Mouse (Mus musculus): ENCODE data around the gene Clic1. TPM values are rescaled to one million over a fixed set of nuclear protein-coding genes. Genes with fewer than 3 reads are reported as not detected.

Gene Clic1
- polyA plus RNA-seq, 1 experiment from 2014 or later = 89.7 TPM

DNA sequence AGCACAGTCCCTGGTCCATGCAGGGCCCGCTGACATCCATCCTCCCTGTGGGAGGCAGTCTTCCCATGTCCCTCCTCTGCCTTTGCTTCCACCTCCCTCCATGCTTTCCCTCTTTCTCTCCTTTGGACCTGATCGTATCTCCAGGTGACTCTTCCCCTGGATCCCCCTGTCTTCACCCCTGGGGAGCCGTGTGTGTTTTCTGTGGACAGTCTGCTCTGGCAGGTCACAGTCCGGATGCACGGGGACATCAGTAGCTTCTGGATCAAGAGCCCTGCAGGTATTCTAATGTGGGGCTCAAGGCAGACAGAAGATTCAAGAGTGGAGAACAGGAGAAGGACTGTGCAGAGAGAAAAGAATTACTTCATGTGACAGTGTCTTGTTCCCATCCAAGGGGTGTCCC is 26.5 kb upstream of the Clic1 start:
- H3K9ac ChIP-seq (ENCODE audit: low read length) = no peak overlapping the region
- ATAC-seq (ENCODE audit: insufficient read depth, low FRiP score, low TSS enrichment) (no peak), DNase-seq (ENCODE audit: low spot score) (no peak)
- no peak overlapping the region for H3K4me3 ChIP-seq (ENCODE audit: low read depth, low read length)
- no peaks in the 10 kb centered on the region for H3K9me3 ChIP-seq (ENCODE audit: control insufficient read depth, low read length)
- no peaks in the 10 kb centered on the region for H3K27me3 ChIP-seq (ENCODE audit: control insufficient read depth, insufficient read depth, low read length)
- H3K4me2 ChIP-seq (ENCODE audit: low read depth) = no peak overlapping the region
- no peak overlapping the region for H3K27ac ChIP-seq (ENCODE audit: low read depth, low read length)
- no peaks in the 10 kb centered on the region for H3K36me3 ChIP-seq (ENCODE audit: control insufficient read depth, insufficient read depth, low read length)
- 0 out of 2 replicates have a peak, but pooled peaks cover 2% of the 10 kb centered on the region for H3K4me1 ChIP-seq (ENCODE audit: control insufficient read depth, insufficient read depth, low read length)
- WGBS = 84% methylated on average over 5 of the region's 5 CpGs

DNA sequence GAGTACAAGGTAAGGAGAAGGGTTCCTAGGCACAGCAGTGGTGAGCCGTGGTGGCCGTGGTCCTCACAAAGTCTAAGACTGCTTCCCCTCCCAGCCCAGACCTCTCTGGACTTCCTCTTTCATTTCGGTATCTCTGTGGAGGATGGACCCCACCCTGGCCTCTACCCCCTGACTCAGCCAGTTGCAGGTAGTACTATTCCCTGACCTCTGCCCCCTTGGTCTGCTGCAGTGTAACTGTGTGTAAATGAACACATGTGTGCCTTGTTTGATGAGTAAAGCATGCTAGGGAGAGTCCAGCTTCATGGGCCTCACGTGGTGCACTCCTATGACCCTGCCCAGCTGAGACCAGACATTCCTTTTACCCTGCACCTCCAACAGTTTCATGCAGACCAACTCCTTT is 26.0 kb upstream of the Clic1 start:
- H3K4me3 ChIP-seq (ENCODE audit: low read depth, low read length) = no peak overlapping the region
- DNase-seq (ENCODE audit: low spot score) (no peak), ATAC-seq (ENCODE audit: insufficient read depth, low FRiP score, low TSS enrichment) (no peak)
- H3K9me3 ChIP-seq (ENCODE audit: control insufficient read depth, low read length) = no peaks in the 10 kb centered on the region
- H3K4me1 ChIP-seq (ENCODE audit: control insufficient read depth, insufficient read depth, low read length) = 0 out of 2 replicates have a peak, but pooled peaks cover 2% of the 10 kb centered on the region
- no peaks in the 10 kb centered on the region for H3K36me3 ChIP-seq (ENCODE audit: control insufficient read depth, insufficient read depth, low read length)
- WGBS = 88% methylated on average over 4 of the region's 4 CpGs
- no peak overlapping the region for H3K4me2 ChIP-seq (ENCODE audit: low read depth)
- no peaks in the 10 kb centered on the region for H3K27me3 ChIP-seq (ENCODE audit: control insufficient read depth, insufficient read depth, low read length)
- H3K9ac ChIP-seq (ENCODE audit: low read length) = no peak overlapping the region; the same call in 1 of the 2 replicates
- no peak overlapping the region for H3K27ac ChIP-seq (ENCODE audit: low read depth, low read length)

DNA sequence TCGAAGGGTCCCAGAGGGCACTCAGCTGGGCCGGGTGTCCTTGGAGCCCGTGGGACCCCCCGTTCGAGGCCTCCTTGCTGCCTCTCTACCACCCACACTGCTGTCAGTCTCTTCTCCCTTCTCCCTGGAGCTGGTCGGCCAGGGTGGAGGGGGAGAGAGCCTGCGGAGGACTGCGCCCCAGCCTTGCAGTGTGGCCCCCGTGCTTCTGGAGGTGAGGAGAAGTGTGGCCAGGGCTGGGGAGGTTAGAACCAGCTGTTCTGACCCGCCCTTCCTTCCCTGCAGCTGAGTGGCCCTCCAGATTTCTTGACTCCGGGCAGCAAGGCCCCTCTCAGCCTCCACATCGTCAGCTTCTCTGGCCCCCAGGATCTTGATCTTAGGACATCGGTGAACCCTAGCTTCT is 25.5 kb upstream of the Clic1 start:
- ATAC-seq (ENCODE audit: insufficient read depth, low FRiP score, low TSS enrichment) (no peak), DNase-seq (ENCODE audit: low spot score) (no peak)
- H3K27me3 ChIP-seq (ENCODE audit: control insufficient read depth, insufficient read depth, low read length) = no peaks in the 10 kb centered on the region
- H3K27ac ChIP-seq (ENCODE audit: low read depth, low read length) = no peak overlapping the region
- 84% methylated on average over 13 of the region's 13 CpGs for whole genome bisulfite sequencing
- H3K4me1 ChIP-seq (ENCODE audit: control insufficient read depth, insufficient read depth, low read length) = 0 out of 2 replicates have a peak, but pooled peaks cover 2% of the 10 kb centered on the region
- H3K9ac ChIP-seq (ENCODE audit: low read length) = no peak overlapping the region
- H3K36me3 ChIP-seq (ENCODE audit: control insufficient read depth, insufficient read depth, low read length) = no peaks in the 10 kb centered on the region
- no peak overlapping the region for H3K4me3 ChIP-seq (ENCODE audit: low read depth, low read length)
- H3K9me3 ChIP-seq (ENCODE audit: control insufficient read depth, low read length) = no peaks in the 10 kb centered on the region
- no peak overlapping the region for H3K4me2 ChIP-seq (ENCODE audit: low read depth)

GRCm38 (mm10) chr17:35024691-35025488 is 24.9 kb upstream of the Clic1 start:
- Histone ChIP-seq H3K4me2 (ENCODE audit: low read depth) (no peak overlapping the region), H3K4me1 (ENCODE audit: control insufficient read depth, insufficient read depth, low read length) (peaks cover 2% of the 10 kb centered on the region; the same call in 1 of the 2 replicates), H3K4me3 (ENCODE audit: low read depth, low read length) (no peak overlapping the region), H3K9me3 (ENCODE audit: control insufficient read depth, low read length) (no peaks in the 10 kb centered on the region), H3K27me3 (ENCODE audit: control insufficient read depth, insufficient read depth, low read length) (no peaks in the 10 kb centered on the region), H3K36me3 (ENCODE audit: control insufficient read depth, insufficient read depth, low read length) (no peaks in the 10 kb centered on the region), H3K27ac (ENCODE audit: low read depth, low read length) (no peak overlapping the region), H3K9ac (ENCODE audit: low read length) (no peak overlapping the region)
- DNase-seq (ENCODE audit: low spot score) (no peak), ATAC-seq (ENCODE audit: insufficient read depth, low FRiP score, low TSS enrichment) (no peak)
- 66% methylated on average over 6 of the region's 10 CpGs for WGBS

- no peak for ATAC-seq (ENCODE audit: insufficient read depth, low FRiP score, low TSS enrichment)
- Histone ChIP-seq H3K9ac (ENCODE audit: low read length) (no peak overlapping the region), H3K9me3 (ENCODE audit: control insufficient read depth, low read length) (no peaks in the 10 kb centered on the region), H3K4me2 (ENCODE audit: low read depth) (no peak overlapping the region), H3K27ac (ENCODE audit: low read depth, low read length) (no peak overlapping the region), H3K4me3 (ENCODE audit: low read depth, low read length) (no peak overlapping the region), H3K36me3 (ENCODE audit: control insufficient read depth, insufficient read depth, low read length) (no peaks in the 10 kb centered on the region), H3K27me3 (ENCODE audit: control insufficient read depth, insufficient read depth, low read length) (no peaks in the 10 kb centered on the region), H3K4me1 (ENCODE audit: control insufficient read depth, insufficient read depth, low read length) (peaks cover 2% of the 10 kb centered on the region; the same call in 1 of the 2 replicates)
- 87% methylated on average over 5 of the region's 5 CpGs for WGBS
- DNase-seq (ENCODE audit: low spot score) = no peak
These were observed 23.6 kb upstream of the Clic1 start for GRCm38 (mm10) chr17:35026206-35026605.

DNA sequence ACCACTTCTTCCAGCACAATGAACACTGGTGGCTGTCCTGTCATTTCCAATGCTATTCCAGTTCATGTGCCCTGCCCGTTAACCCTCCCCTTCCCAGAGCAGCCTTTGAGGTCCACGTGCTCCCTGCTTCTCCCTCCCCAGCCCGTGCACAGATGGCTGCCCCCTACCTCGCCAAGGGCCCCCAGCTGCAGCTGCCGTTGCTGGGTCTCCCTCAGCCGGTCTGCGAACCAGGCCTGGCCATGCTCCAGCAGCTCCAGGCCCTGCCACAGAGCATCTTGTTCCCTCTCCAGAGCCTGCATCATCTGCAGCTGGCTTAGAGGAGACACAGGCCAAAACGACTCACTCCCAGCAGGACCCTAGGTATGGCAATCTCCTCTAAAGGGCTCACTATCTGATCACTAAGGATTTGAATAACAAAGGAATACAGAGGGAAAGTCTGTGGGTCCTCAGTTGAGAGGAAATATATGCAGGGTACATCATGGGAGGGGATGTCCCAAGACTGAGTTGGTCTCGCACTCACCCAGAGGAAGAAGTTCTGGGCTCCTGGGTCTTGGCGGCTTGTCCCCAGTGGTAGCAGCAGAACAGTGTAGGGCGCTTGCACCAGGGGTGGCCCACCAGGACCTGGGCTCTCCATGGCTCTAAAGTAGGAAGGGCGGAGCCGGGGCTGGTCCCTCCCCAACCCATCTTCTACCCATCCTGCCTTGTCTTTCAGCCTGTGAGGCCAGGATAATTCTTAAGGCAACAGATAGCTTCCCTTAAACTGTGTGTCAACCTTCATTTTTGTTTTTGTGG is 22.3 kb upstream of the Clic1 start, which contains the start of gene Sapcd1:
TSS of gene Sapcd1 (minus strand) at position 740 of the 792 bp plus-strand sequence.
- ATAC-seq (ENCODE audit: insufficient read depth, low FRiP score, low TSS enrichment) (peak; percentile 56; the same call in 1 of the 2 replicates), DNase-seq (ENCODE audit: low spot score) (peak; percentile 41)
- Histone ChIP-seq H3K9ac (ENCODE audit: low read length) (peak within 1 kb of the TSS; percentile 50), H3K27ac (ENCODE audit: low read depth, low read length) (peak within 1 kb of the TSS; percentile 53), H3K4me2 (ENCODE audit: low read depth) (peak within 1 kb of the TSS; percentile 20; the same call in 1 of the 2 replicates), H3K4me1 (ENCODE audit: control insufficient read depth, insufficient read depth, low read length) (peaks cover 2% of the 10 kb centered on the region; the same call in 1 of the 2 replicates), H3K9me3 (ENCODE audit: control insufficient read depth, low read length) (no peaks in the 10 kb centered on the region), H3K27me3 (ENCODE audit: control insufficient read depth, insufficient read depth, low read length) (no peaks in the 10 kb centered on the region), H3K36me3 (ENCODE audit: control insufficient read depth, insufficient read depth, low read length) (no peaks in the 10 kb centered on the region), H3K4me3 (ENCODE audit: low read depth, low read length) (no peak within 1 kb of the TSS)
- WGBS = 24% methylated on average over 13 of the region's 13 CpGs

- Histone ChIP-seq H3K9ac (ENCODE audit: low read length) (no peak overlapping the region), H3K27ac (ENCODE audit: low read depth, low read length) (no peak overlapping the region), H3K4me3 (ENCODE audit: low read depth, low read length) (no peak overlapping the region), H3K4me2 (ENCODE audit: low read depth) (no peak overlapping the region), H3K9me3 (ENCODE audit: control insufficient read depth, low read length) (no peaks in the 10 kb centered on the region), H3K27me3 (ENCODE audit: control insufficient read depth, insufficient read depth, low read length) (no peaks in the 10 kb centered on the region), H3K36me3 (ENCODE audit: control insufficient read depth, insufficient read depth, low read length) (no peaks in the 10 kb centered on the region), H3K4me1 (ENCODE audit: control insufficient read depth, insufficient read depth, low read length) (peaks cover 2% of the 10 kb centered on the region; the same call in 1 of the 2 replicates)
- ATAC-seq (ENCODE audit: insufficient read depth, low FRiP score, low TSS enrichment) (no peak), DNase-seq (ENCODE audit: low spot score) (no peak)
- 90% methylated on average over 2 of the region's 2 CpGs for WGBS
These were observed 21.5 kb upstream of the Clic1 start for GRCm38 (mm10) chr17:35028315-35028714.

- ATAC-seq (ENCODE audit: insufficient read depth, low FRiP score, low TSS enrichment) = no peak
- peak overlapping the region; percentile 26 for H3K4me2 ChIP-seq (ENCODE audit: low read depth)
- peaks cover 2% of the 10 kb centered on the region; the same call in 1 of the 2 replicates for H3K4me1 ChIP-seq (ENCODE audit: control insufficient read depth, insufficient read depth, low read length)
- peak overlapping the region; percentile 8; the same call in 1 of the 2 replicates for H3K4me3 ChIP-seq (ENCODE audit: low read depth, low read length)
- no peaks in the 10 kb centered on the region for H3K27me3 ChIP-seq (ENCODE audit: control insufficient read depth, insufficient read depth, low read length)
- H3K27ac ChIP-seq (ENCODE audit: low read depth, low read length) = no peak overlapping the region
- 31% methylated on average over 19 of the region's 19 CpGs for WGBS
- H3K36me3 ChIP-seq (ENCODE audit: control insufficient read depth, insufficient read depth, low read length) = no peaks in the 10 kb centered on the region
- peak; percentile 52 for DNase-seq (ENCODE audit: low spot score)
- H3K9ac ChIP-seq (ENCODE audit: low read length) = peak overlapping the region; percentile 7
- no peaks in the 10 kb centered on the region for H3K9me3 ChIP-seq (ENCODE audit: control insufficient read depth, low read length)
These were observed 19.9 kb upstream of the Clic1 start for GRCm38 (mm10) chr17:35029691-35030532.

Measured in neural tube, embryonic 11.5 days (tissue).